Mouse (Mus musculus) urinary bladder, postnatal 14 days (tissue): ENCODE measurements at regions not wholly inside any gene's neighbourhood (a gene's known extent, or its start where the extent isn't known, plus 50 kb on each side); places are given as distances from the start of the nearest gene placed in this dataset.
"Not testable (repeated sequence)": the region's sequence is repeated elsewhere in the genome, so short reads cannot be mapped to it uniquely, and the experiment has no call there.

Experiments
- DNase-seq: peaks from one replicate; pipeline ENCODE4 v3.0.0; 2021; ENCODE audit warnings: low spot score

DNA sequence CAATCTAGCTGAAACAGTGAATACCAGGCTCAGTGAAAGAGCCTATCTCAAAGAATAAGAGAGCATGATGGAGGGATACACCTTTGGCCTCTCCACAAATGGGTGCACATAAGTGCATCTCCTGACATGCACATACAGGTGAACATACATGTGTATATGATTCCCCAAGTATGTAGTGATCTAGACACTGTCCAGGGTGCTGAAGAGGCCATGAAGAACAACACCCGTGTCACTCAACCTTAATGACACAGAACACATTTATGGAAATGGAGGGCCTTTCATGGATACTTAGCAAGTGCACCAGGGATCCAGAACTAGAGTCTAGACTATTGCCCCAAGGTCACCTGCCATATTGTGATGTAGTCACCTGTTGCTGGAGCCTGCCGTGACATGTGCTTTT, 56.9 kb downstream of the Spata19 start:
- no peak for DNase-seq

DNA sequence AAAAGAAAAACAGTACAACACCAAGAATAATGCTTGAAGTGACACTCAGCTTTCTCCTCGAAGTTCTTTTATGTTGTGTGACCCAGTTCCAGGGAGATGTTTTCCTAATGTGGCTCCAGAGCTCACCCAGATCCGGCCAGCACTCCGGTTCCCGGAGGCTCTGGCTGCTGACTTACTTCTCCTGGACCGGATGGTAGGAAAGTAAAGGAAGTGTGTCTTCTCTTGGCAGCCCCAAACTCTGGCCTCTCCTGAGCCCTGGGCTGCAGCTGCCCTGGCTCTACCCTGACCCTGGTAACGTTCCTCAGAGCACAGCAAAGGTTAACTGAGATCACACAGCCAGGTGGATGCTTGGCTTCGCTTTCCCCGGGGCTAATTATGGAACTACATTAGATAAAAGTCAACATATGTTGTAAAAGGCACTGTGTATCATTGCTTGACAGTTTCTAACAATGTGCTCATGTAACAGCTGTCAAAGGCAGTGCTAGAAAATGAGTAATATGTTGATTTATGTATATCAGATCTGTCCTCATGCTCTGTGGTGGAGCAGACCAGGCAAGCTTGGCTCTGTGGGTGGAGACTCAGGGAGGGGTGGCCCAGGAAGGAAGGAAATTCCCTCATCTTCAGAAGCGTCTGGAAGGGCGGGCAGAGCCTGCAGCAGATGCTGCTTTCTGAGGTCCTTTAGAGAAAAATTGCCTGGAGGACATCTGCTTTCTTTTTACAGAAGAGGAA, 57.5 kb downstream of the Spata19 start:
- no peak for DNase-seq

DNA sequence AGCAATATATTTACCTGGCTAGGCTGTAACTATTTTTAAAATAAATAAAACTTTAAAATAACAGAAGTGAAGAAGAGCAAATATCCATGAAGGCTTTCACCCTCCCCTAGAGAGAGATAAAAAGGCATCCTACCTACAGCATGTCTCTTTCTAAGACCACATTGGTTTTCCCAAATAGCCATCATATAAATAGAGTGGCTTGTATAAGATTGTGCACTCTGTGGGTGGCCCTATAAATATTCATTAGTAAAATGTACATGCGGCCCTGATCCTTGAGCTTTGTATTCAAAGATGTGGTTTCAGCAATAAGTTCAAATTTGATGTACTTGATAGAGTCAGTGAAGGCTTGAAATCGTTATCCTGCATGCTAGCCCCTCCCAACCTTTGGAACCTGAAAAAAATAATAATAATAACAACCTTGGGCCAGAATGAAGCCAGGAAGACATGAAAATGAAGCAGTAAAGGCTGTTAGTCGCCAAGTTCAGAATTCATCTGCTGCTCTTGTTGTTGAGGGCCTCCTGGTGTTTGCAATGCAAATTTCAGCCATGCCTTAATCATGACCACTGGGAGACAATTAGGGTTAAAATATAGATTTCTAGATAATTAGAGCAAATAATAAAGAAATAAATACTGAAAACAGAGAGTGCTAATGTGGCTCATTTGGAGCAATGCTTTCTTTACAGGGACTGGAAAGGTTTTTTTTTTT, 61.9 kb downstream of the Spata19 start:
- no peak for DNase-seq

- DNase-seq: no peak
Observed at GRCm38 (mm10) chr9:27461029-27461428, 64.4 kb downstream of the Spata19 start.

GRCm38 (mm10) chr9:27464006-27464405, 67.4 kb downstream of the Spata19 start:
- no peak for DNase-seq

DNA sequence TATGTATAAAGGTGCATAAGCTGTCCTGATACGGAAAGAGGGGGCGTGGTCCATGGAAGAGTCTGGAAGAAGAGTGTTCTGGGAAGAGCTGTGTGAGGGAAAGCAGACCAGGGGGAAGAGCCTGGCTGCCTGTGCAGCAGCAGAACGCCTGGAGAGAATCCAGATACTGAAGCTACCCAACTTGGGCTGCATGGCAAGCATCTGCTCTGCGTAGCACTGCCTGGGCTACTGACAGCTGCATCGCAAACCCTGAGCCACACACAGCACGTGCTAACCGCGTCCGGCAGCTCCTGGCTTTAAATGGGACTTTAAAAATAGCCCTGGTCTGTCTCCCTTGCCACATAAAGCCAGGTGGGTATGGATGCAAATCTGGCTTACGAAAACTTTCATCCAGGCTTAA, 78.9 kb downstream of the Spata19 start:
- DNase-seq: no peak

DNA sequence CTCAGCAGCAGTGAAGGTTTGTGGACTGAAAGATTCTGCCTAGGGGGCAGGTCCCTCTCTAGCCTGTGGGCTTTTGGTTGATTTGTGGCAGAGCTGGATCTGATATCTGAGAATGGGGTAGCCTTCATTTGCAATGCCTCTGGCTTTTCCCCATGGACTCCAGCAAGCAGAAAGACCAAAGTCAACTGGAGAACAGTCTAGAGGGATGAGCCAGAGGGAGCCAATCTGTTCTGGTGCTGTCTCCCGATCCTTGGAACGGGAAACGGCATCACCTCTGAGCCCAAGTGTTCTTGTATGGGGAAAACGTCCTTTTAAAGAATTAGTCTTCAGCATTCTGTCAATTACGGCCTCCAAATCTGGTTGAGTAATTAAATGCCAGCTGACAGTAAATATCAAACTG, 80.0 kb downstream of the Spata19 start:
- no peak for DNase-seq

DNA sequence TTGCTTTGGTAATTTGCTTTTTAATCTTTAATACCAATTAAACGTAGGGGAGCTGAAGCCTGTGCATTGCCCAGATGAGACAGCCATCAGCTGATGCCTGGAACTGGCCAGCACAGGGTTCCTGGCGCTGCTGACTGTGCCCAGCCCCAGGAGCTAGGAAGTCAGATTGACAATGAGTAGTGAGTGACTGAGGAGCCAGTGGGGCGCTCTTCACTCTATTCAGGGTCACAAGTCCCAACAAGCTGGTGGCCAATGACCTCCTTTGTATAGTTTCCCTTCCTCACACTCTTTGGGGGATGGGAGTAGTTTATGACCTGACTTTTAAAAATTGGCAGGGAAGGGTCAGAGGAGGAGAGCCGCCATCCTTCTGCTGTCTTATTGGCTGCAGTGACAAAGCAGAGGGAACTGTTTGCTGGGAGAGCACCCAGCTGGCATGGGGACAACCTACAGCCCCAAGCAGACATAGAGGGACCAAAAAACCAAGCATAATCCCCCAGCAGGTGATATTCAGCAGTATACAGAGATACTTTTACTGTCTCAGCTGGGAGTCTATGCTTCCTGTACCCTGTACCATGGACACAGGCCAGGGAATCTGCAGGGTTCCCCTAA, 80.6 kb downstream of the Spata19 start:
- no peak for DNase-seq

DNA sequence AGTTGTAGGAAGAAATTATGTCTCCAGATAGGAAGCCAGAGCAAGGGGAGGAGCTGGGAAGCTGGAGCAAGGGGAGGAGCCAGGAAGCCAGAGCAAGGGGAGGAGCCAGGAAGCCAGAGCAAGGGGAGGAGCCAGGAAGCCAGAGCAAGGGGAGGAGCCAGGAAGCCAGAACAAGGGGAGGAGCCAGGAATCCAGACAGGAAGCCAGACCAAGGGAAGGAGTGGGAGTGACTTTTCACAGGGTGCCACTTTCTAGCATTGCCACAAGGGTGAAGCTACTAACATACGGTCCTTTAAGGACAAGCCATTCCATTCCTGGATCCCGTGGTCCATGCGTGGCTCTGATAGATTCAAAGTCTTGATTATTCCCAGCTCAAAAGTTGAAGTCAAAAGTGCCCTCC, 81.7 kb downstream of the Spata19 start:
- DNase-seq: no peak

- no peak for DNase-seq
Observed at GRCm38 (mm10) chr9:27501816-27502215, 105.2 kb downstream of the Spata19 start.

GRCm38 (mm10) chr9:27509157-27509556, 112.6 kb downstream of the Spata19 start:
- no peak for DNase-seq

GRCm38 (mm10) chr9:27509711-27510110, 113.1 kb downstream of the Spata19 start:
- no peak for DNase-seq

DNA sequence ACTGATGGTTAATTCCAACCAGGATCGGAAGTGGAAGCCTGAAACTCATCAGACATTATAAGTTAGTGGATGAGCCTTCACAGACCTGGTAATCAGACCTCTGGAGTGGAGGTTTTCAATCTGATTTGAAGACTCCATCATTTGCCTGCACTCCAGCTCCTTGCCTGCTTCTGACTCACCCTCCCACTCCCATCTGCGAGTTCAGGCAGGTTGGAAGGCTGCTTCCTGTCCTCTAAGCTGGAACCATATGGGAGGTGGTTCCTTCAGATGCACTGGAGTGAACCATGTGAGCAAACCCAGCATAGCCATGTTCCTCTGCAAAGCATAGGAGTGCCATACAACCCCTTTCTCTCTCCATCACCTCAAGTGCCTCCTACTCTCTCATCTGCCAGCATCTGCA, 114.6 kb downstream of the Spata19 start:
- no peak for DNase-seq

DNA sequence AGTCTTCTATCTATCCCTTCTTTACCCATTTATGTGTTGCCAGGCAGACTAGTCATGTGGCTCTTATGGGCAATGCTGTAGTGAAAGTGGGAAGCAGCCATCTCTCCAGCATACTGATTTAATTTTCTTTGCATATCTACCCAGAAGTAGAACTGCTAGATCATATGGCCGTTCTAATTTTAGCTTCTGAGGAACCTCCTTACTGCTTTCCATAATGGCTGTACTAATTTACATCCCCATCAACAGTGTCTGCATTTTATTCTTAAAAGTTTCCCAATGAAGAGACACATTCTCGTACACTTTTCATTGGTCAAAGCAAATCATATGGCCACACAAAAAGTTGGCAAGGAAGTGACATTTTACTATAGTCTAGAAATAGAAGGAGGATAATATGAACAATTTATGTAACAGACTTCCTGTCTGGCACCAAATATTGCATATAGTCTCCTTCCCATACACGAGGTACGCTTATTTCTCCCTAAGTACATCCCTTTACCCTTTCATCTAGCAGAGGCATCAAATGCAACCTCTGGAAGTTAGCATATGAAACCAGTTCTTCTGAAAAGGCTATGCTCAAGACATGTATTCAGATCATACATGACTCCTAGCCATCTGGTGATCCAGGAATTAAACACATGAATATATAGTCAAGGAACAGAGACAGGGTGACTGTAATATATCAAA, 119.0 kb downstream of the Spata19 start:
- DNase-seq: no peak

- no peak for DNase-seq
Observed at GRCm38 (mm10) chr9:27518031-27518430, 121.4 kb downstream of the Spata19 start.

- no peak for DNase-seq
Observed at GRCm38 (mm10) chr9:27519711-27520110, 123.1 kb downstream of the Spata19 start.

GRCm38 (mm10) chr9:27521181-27521580, 124.6 kb downstream of the Spata19 start:
- DNase-seq: no peak

- DNase-seq: no peak
Observed at GRCm38 (mm10) chr9:27526681-27527080, 130.1 kb downstream of the Spata19 start.

DNA sequence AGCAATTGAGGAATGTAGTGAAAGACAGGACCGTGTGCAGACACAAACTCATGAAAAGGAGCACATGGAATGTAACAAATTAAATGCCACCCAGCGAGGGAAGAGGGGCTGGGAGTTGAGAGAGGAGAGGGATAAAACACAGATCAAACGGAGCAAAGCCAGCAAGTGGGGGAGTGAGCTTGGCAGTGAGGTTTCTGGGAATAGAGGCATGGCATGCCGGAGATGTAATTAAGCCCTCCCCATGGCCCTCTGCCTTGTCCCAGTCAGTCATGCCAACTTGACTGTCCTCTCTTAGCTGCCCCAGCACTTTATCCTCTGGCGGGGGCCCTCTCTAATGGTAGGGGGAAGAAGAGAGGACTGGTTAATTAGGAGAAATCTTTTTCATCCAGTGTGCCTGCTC, 141.9 kb downstream of the Spata19 start:
- no peak for DNase-seq

- no peak for DNase-seq
Observed at GRCm38 (mm10) chr9:27541585-27542151, 145.1 kb downstream of the Spata19 start.

DNA sequence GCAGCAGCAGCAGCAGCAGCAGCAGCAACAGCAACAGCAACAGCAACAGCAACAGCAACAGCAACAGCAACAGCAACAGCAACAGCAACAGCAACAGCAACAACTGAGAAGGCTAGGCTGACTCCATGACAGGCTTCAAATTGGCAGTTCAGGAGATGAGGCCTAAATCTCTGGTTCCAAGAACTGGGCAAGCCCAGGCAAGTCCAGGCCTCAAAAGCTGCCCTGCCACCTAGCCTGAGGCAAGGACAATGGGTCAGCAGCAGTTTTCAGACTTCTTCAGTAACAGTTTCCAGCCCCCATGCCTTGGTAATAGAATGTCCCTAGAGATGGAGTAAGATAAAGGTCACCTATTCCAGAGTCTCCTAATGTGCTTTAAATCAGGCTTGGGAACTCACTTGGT, 158.1 kb downstream of the Spata19 start:
- not testable (repeated sequence) for DNase-seq
